Mouse (Mus musculus) ES-E14 (cell line): ENCODE data around the gene Batf. TPM values are rescaled to one million over a fixed set of nuclear protein-coding genes. Genes with fewer than 3 reads are reported as not detected.
A peak's percentile ranks its signal among the peaks of the same experiment; 100 is the strongest.

Experiments used
- DNase-seq: peaks from one replicate; pipeline ENCODE4 v3.0.0-alpha.2; 2013; ENCODE audit warnings: low read depth, low spot score
- H3K27ac ChIP-seq: 2 replicates; pipeline ENCODE4 v1.5.1; 2012; ENCODE audit warnings: low read depth, mild to moderate bottlenecking, low read length, moderate library complexity, mixed read lengths; ENCODE audit not compliant: poor library complexity, insufficient read depth, severe bottlenecking
- H3K36me3 ChIP-seq: 2 replicates; pipeline ENCODE4 v1.6.1; 2012; ENCODE audit warnings: mild to moderate bottlenecking, low read length, moderate library complexity, mixed read lengths; ENCODE audit not compliant: control insufficient read depth, poor library complexity, insufficient read depth, severe bottlenecking
- H3K4me1 ChIP-seq, 2 experiments: fragments of 150-350 bp in 1 of 2; sonication (generic) in 1 of 2; 2 replicates each; pipeline ENCODE4 v1.6.1; 2012; ENCODE audit warnings: low read length in 2 of 2, mild to moderate bottlenecking in 1 of 2, mixed read lengths in 1 of 2; ENCODE audit not compliant: control insufficient read depth in 2 of 2, insufficient read depth in 2 of 2, poor library complexity in 1 of 2
- H3K4me3 ChIP-seq, 2 experiments: fragments of 150-350 bp in 1 of 2; sonication (generic) in 1 of 2; 2 replicates each; pipeline ENCODE4 v1.5.1; 2012; ENCODE audit warnings: low read length in 2 of 2, low read depth in 1 of 2, mild to moderate bottlenecking in 1 of 2, mixed read lengths in 1 of 2; ENCODE audit not compliant: insufficient read depth in 1 of 2, poor library complexity in 1 of 2, severe bottlenecking in 1 of 2
- H3K9ac ChIP-seq: 2 replicates; pipeline ENCODE4 v1.6.1; 2012; ENCODE audit warnings: low read depth, mild to moderate bottlenecking, low read length, mixed read lengths; ENCODE audit not compliant: poor library complexity, insufficient read depth, severe bottlenecking
- H3K9me3 ChIP-seq: fragments of 150-350 bp; sonication (generic); 2 replicates; pipeline ENCODE4 v1.6.1; 2012; ENCODE audit warnings: low read depth, mild to moderate bottlenecking, low read length; ENCODE audit not compliant: control insufficient read depth, insufficient read depth
- CHD2 ChIP-seq: IDR thresholded peaks from 2 replicates; pipeline ENCODE4 v1.6.1; 2014; ENCODE audit warnings: mild to moderate bottlenecking, low read depth, low read length, inconsistent platforms
- HCFC1 ChIP-seq: IDR thresholded peaks from 2 replicates; pipeline ENCODE4 v1.6.1; 2012; ENCODE audit warnings: low read length, inconsistent platforms, borderline replicate concordance; ENCODE audit not compliant: insufficient read depth
- MAFK ChIP-seq: IDR thresholded peaks from 2 replicates; pipeline ENCODE4 v1.6.1; 2014; ENCODE audit warnings: mild to moderate bottlenecking, low read depth, low read length, inconsistent platforms; ENCODE audit not compliant: insufficient read depth
- ZC3H11A ChIP-seq: IDR thresholded peaks from 2 replicates; pipeline ENCODE4 v1.6.1; 2012; ENCODE audit warnings: low read depth, mild to moderate bottlenecking, inconsistent platforms, low read length, borderline replicate concordance
- ZNF384 ChIP-seq: IDR thresholded peaks from 2 replicates; pipeline ENCODE4 v1.6.1; 2012; ENCODE audit warnings: low read depth, low read length, inconsistent platforms
- in situ Hi-C, 2 experiments: fragments of 600-800 bp; cut with MboI; formaldehyde crosslinking; loops; one replicate each; pipeline ENCODE4 v1.15.1; 2025; ENCODE audit warnings: low sequenced_read_pairs in 2 of 2, inconsistent platforms in 1 of 2; ENCODE audit not compliant: unreplicated experiment in 2 of 2
- total RNA-seq: library from RNA; depleted of rRNA; stranded (reverse); fragments of 300-350 nt; gene quantifications from 2 replicates; pipeline ENCODE4 v1.2.3, GENCODE M21; 2012

Gene Batf
- total RNA-seq, 1 experiment = 0.58 TPM

GRCm38 (mm10) chr12:85726729-85727397 is 40.4 kb downstream of the Batf start:
- TF ChIP-seq ZC3H11A (no peak), HCFC1 (no peak), ZNF384 (no peak), MAFK (no peak), CHD2 (no peak)

GRCm38 (mm10) chr12:85728181-85728580 is 41.7 kb downstream of the Batf start:
- Histone ChIP-seq H3K9me3 (no peaks in the 10 kb centered on the region), H3K27ac (no peak overlapping the region), H3K9ac (no peak overlapping the region), H3K4me3 (no peak overlapping the region), H3K4me1 (no peaks in the 10 kb centered on the region), H3K36me3 (no peaks in the 10 kb centered on the region)
- DNase-seq = no peak
- TF ChIP-seq HCFC1 (no peak), ZC3H11A (no peak), ZNF384 (no peak), CHD2 (no peak), MAFK (no peak)
- in situ Hi-C loops = no loop called here

More at GRCm38 (mm10) chr12:85726729-85727397, 40.4 kb downstream of the Batf start:
- Histone ChIP-seq H3K9ac (no peak overlapping the region), H3K27ac (no peak overlapping the region), H3K36me3 (no peaks in the 10 kb centered on the region), H3K4me1 (no peaks in the 10 kb centered on the region), H3K9me3 (no peaks in the 10 kb centered on the region), H3K4me3 (no peak overlapping the region)
- DNase-seq = no peak
- in situ Hi-C loops = no loop called here

DNA sequence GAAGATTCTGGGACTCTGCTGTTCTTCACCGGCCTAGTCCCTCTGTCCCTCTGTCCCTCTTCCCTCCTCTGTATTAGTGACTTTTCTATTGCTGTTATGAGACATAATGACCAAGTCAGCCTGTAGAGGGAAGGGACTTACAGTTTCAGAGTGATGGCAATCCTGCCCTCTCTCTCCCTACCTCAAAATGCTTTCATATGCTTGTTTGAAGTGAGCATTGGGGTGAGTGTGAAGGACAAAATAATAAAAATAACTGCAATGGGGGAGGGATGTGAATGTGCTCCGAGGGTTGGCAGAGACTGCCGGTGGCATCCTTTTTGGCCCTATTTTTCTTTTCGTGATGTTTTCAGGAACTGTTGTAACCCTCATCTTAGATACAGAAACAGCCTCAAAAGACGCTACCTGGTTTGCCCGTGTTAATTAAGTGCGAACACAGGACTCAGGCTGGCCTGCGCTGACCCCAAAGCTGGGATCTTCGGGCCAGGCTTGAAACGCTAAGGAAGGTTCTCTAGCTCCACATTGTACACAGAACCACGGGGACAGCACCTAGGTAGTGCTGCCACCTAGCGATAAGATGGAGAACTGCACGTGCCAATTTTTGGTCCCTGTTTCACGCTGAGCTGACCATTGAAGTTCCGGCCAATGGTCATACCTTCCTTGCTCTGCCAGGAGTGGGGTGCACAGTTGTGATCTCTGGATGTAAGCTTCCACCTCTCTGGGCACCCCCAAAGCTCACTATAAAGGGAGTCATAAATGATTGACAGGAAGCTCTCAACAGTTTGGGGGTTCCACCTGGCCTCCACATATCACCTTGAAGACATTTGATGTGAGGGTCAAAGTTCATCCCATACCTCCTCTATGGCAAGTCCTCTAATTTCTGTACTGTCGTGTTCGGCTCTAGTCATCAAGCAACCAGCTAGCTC is 42.8 kb downstream of the Batf start:
- H3K9ac ChIP-seq = no peak overlapping the region
- in situ Hi-C loops = no loop called here
- TF ChIP-seq MAFK (no peak), ZC3H11A (peak; percentile 58; the same call in 1 of the 2 replicates), ZNF384 (no peak)
- H3K4me1 ChIP-seq = no peaks in the 10 kb centered on the region
- no peaks in the 10 kb centered on the region for H3K9me3 ChIP-seq
- H3K27ac ChIP-seq = no peak overlapping the region
- no peak overlapping the region for H3K4me3 ChIP-seq
- peak; percentile 39 for DNase-seq
- no peaks in the 10 kb centered on the region for H3K36me3 ChIP-seq

- H3K9me3 ChIP-seq = no peaks in the 10 kb centered on the region
- TF ChIP-seq MAFK (no peak), CHD2 (no peak), ZNF384 (no peak), ZC3H11A (no peak), HCFC1 (no peak)
- H3K36me3 ChIP-seq = no peaks in the 10 kb centered on the region
- H3K4me3 ChIP-seq = no peak overlapping the region
- H3K4me1 ChIP-seq = no peaks in the 10 kb centered on the region
- DNase-seq = no peak
- in situ Hi-C loops = no loop called here
- H3K27ac ChIP-seq = no peak overlapping the region
- no peak overlapping the region for H3K9ac ChIP-seq
Measured at GRCm38 (mm10) chr12:85729945-85730290, 43.4 kb downstream of the Batf start.
